Mouse (Mus musculus): Measurements from ENCODE around the gene Cxcr3. TPM values are rescaled to one million over a fixed set of nuclear protein-coding genes. Genes with fewer than 3 reads are reported as not detected.

Gene Cxcr3
- 4.6 and 7.3 TPM in 2 replicates for polyA plus RNA-seq (2012; rRNA removed; ENCODE audit: low replicate concordance)

DNA sequence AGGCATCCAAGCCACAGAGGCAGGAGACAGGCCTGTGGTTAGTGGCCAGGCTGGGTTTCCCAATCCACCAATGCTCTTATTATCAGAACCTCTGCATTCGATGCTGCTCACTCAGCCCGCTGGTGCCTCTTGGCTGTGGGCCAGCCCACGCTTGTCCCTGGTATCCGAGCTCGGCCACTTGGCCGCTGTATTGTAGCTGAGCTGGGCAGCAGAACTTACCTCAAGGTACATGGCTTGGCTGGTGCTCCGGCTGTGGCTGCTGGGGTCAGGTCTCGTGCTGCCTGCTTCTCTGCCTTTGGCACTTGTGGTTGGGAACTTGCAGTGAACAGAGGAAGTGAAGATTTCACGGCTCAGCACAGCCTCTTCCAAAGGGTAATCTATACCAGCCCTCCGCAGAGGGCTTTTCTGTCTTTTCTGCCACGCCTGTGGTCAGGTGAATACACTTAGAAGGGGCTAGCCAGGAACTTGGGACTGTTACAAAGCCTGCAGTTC is at the start of gene Cxcr3:
Gene Cxcr3, minus strand, starts transcription at position 442 of the 492 bp plus-strand sequence.

Other genes starting within 250 kb of the Cxcr3 start
- 3.9 and 7.9 TPM in 2 replicates for gene Taf1, start 201.5 kb downstream of the Cxcr3 start, polyA plus RNA-seq (2012; rRNA removed; ENCODE audit: low replicate concordance)
- 109 and 153 TPM in 2 replicates for gene Ogt, start 94.2 kb downstream of the Cxcr3 start, polyA plus RNA-seq (2012; rRNA removed; ENCODE audit: low replicate concordance)
- 0.20 TPM in 1 of 2 replicates, not detected in the other for gene Gm4779, start 60.2 kb upstream of the Cxcr3 start, polyA plus RNA-seq (2012; rRNA removed; ENCODE audit: low replicate concordance)
- gene 8030474K03Rik, start 60.4 kb upstream of the Cxcr3 start, polyA plus RNA-seq (2012; rRNA removed; ENCODE audit: low replicate concordance): not detected in 2 replicates
- 4.0 and 10.0 TPM in 2 replicates for gene Nhsl2, start 115.1 kb upstream of the Cxcr3 start, polyA plus RNA-seq (2012; rRNA removed; ENCODE audit: low replicate concordance)

All from subcutaneous adipose tissue, adult 2 months (tissue).